Mouse (Mus musculus) brown adipose tissue, adult 24 weeks (tissue): Measurements from ENCODE around the gene Tgm1. TPM values are rescaled to one million over a fixed set of nuclear protein-coding genes. Genes with fewer than 3 reads are reported as not detected.

Experiments
- H3K27ac ChIP-seq: fragments of 200-500 bp; replicated peaks from 2 replicates; pipeline ENCODE4 v1.5.1; 2012; ENCODE audit warnings: low read depth, mild to moderate bottlenecking, low read length
- H3K4me1 ChIP-seq: fragments of 200-500 bp; 2 replicates; pipeline ENCODE4 v1.6.1; 2012; ENCODE audit warnings: low read length, mixed read lengths; ENCODE audit not compliant: control insufficient read depth, insufficient read depth, insufficient read length
- H3K4me3 ChIP-seq: fragments of 200-500 bp; 2 replicates; pipeline ENCODE4 v1.5.1; 2012; ENCODE audit warnings: low read depth, mild to moderate bottlenecking, low read length, moderate library complexity; ENCODE audit not compliant: insufficient read depth
- polyA plus RNA-seq: library from polyadenylated mRNA; stranded (reverse); fragments of >200 nt; gene quantifications from 2 replicates; pipeline ENCODE4 v1.2.4, GENCODE M21; 2012; ENCODE audit not compliant: missing spikeins, insufficient read depth, insufficient read length

Tgm1 gene
- polyA plus RNA-seq, 1 experiment, result not detected

GRCm38 (mm10) chr14:55671833-55672740 lies 41.6 kb downstream of the Tgm1 start, which contains the start of the genes Gmpr2 and Nedd8:
Gene Gmpr2 (plus strand): TSS chr14:55671941.
Gene Nedd8 (minus strand): TSS chr14:55672124.
- peak within 1 kb of the TSS; percentile 99 for H3K27ac ChIP-seq
- H3K4me1 ChIP-seq, result peaks cover 4% of the 10 kb centered on the region; the same call in 1 of the 2 replicates
- H3K4me3 ChIP-seq, result peak within 1 kb of the TSS; percentile 92

DNA sequence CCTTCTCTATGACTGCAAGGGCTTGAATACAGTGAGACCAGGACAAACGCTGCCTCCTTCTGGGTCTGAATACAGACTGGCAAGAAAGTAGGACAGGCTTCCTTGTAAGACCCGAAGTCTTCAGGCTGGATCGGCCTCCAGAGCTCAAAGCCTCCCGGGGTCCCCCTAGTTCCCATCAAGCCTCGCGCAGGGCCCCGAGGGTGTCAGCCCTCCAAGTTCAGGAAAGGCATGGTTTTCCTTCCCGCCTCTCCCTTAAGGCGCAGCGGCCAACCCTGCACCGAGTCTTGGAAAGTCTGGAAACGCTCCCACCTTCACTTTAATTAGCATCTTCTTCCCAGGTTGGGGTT lies 42.3 kb downstream of the Tgm1 start:
- peak overlapping the region; percentile 92 for H3K4me3 ChIP-seq
- peak overlapping the region; percentile 99; the same call in 1 of the 2 replicates for H3K27ac ChIP-seq
- peaks cover 4% of the 10 kb centered on the region; the same call in 1 of the 2 replicates for H3K4me1 ChIP-seq

DNA sequence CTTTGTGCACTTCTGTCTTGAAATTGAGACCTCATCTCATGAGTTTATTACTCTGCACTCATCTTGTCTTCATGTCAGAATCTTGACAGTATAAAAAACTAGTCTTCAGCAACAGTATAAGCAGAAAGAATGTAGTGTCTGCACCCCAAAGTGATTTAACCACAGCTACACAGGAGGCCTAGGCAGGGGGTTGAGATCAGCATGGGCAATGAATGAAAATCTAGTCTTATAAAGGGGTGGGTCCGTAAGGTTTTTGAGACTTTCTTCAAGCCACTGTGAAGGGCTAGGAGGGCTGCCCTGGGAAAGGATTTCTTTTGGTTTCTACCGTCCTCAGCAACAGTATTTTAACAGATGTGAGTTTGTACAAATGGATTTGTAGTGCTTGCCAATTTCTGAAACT lies 53.1 kb downstream of the Tgm1 start:
- Histone ChIP-seq H3K4me1 (peaks cover 3% of the 10 kb centered on the region; the same call in 1 of the 2 replicates), H3K4me3 (0 out of 2 replicates have a peak overlapping the region, but pooled peaks have one; percentile 94), H3K27ac (no peak overlapping the region)

DNA sequence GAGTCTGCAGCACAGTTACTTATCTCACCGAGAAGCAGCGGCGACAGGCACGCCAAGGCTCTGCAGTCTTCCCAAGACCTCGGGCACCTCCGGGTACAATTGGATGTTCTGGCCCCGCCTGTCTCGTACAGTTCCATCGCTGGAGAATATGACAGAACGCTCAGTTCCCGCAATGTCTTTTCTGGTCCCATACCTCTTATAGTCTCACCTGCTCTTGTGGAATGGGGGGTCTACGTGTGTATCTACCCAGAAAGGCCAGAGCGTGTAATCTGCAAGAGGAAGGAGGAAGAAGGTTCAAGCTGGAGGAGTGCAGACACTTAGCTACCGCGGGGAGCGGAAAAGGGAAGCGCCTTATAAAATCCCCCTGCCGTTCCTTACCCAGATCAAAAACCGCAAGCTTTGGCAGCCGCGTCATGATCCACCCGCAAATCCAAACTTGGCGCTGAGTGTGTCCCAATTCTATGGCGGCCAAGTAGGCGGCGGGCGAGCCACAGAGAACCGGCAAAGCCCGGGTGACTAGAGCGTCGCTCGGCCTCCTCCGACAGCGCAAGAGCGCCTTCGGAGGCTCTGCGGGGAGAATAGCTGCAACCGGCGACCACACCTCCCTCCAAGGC lies 53.7 kb downstream of the Tgm1 start, which contains the start of gene Mdp1:
Gene Mdp1 (minus strand): TSS at position 549 of the 614 bp plus-strand sequence.
- peak within 1 kb of the TSS; percentile 37 for H3K27ac ChIP-seq
- peak within 1 kb of the TSS; percentile 94 for H3K4me3 ChIP-seq
- peaks cover 3% of the 10 kb centered on the region; the same call in 1 of the 2 replicates for H3K4me1 ChIP-seq

GRCm38 (mm10) chr14:55658011-55658410 lies 55.7 kb downstream of the Tgm1 start:
- no peak overlapping the region for H3K4me3 ChIP-seq
- no peak overlapping the region for H3K27ac ChIP-seq
- peaks cover 3% of the 10 kb centered on the region; the same call in 1 of the 2 replicates for H3K4me1 ChIP-seq

GRCm38 (mm10) chr14:55656935-55657334 lies 56.8 kb downstream of the Tgm1 start:
- Histone ChIP-seq H3K4me1 (peaks cover 3% of the 10 kb centered on the region; the same call in 1 of the 2 replicates), H3K4me3 (no peak overlapping the region), H3K27ac (no peak overlapping the region)

GRCm38 (mm10) chr14:55651528-55651927 lies 62.2 kb downstream of the Tgm1 start:
- H3K4me1 ChIP-seq, result no peaks in the 10 kb centered on the region
- H3K27ac ChIP-seq, result no peak overlapping the region
- no peak overlapping the region for H3K4me3 ChIP-seq

Other genes starting within 250 kb of the Tgm1 start
- 176 and 206 TPM in 2 replicates for gene Dhrs4, start 235.2 kb downstream of the Tgm1 start, polyA plus RNA-seq
- 0.48 and 0.54 TPM in 2 replicates for gene Carmil3, start 223.3 kb downstream of the Tgm1 start, polyA plus RNA-seq
- gene Cpne6, start 203.5 kb downstream of the Tgm1 start, polyA plus RNA-seq, result not detected in 2 replicates
- gene Nrl, start 188.9 kb downstream of the Tgm1 start, polyA plus RNA-seq, result not detected in 2 replicates
- gene Pck2, start 173.7 kb downstream of the Tgm1 start, polyA plus RNA-seq, result 5.0 and 10.3 TPM in 2 replicates
- 45.4 and 56.7 TPM in 2 replicates for gene Dcaf11, start 153.9 kb downstream of the Tgm1 start, polyA plus RNA-seq
- not detected in 2 replicates for gene A730061H03Rik, start 153.5 kb downstream of the Tgm1 start, polyA plus RNA-seq
- 4.7 and 5.4 TPM in 2 replicates for gene Fitm1, start 138.3 kb downstream of the Tgm1 start, polyA plus RNA-seq
- gene Psme1, start 135.8 kb downstream of the Tgm1 start, polyA plus RNA-seq, result 191 and 217 TPM in 2 replicates
- gene Emc9, start 128.6 kb downstream of the Tgm1 start, polyA plus RNA-seq, result 42.1 and 45.5 TPM in 2 replicates
- gene Psme2, start 122.8 kb downstream of the Tgm1 start, polyA plus RNA-seq, result 248 and 256 TPM in 2 replicates
- 11.1 and 12.0 TPM in 2 replicates for gene Rnf31, start 122.2 kb downstream of the Tgm1 start, polyA plus RNA-seq
- 4.8 and 7.4 TPM in 2 replicates for gene Irf9, start 110.4 kb downstream of the Tgm1 start, polyA plus RNA-seq
- not detected in 2 replicates for gene Rec8, start 95.9 kb downstream of the Tgm1 start, polyA plus RNA-seq
- 25.0 and 31.0 TPM in 2 replicates for gene Ipo4, start 78.0 kb downstream of the Tgm1 start, polyA plus RNA-seq
- gene Gm49378, start 76.0 kb downstream of the Tgm1 start, polyA plus RNA-seq, result 2.7 and 3.4 TPM in 2 replicates
- 21.6 and 26.6 TPM in 2 replicates for gene Tm9sf1, start 70.1 kb downstream of the Tgm1 start, polyA plus RNA-seq
- not detected in 2 replicates for gene Tssk4, start 63.7 kb downstream of the Tgm1 start, polyA plus RNA-seq
- gene Mdp1, start 53.4 kb downstream of the Tgm1 start, polyA plus RNA-seq, result 29.0 and 33.3 TPM in 2 replicates
- gene Gmpr2, start 42.0 kb downstream of the Tgm1 start, polyA plus RNA-seq, result 19.8 and 20.3 TPM in 2 replicates
- 243 and 245 TPM in 2 replicates for gene Nedd8, start 41.8 kb downstream of the Tgm1 start, polyA plus RNA-seq
- gene Tinf2, start 32.1 kb downstream of the Tgm1 start, polyA plus RNA-seq, result 8.2 and 9.2 TPM in 2 replicates
- gene Rabggta, start 8.3 kb upstream of the Tgm1 start, polyA plus RNA-seq, result 8.9 and 10.1 TPM in 2 replicates
- 58.8 and 101 TPM in 2 replicates for gene Dhrs1, start 31.8 kb upstream of the Tgm1 start, polyA plus RNA-seq
- gene Nop9, start 31.8 kb upstream of the Tgm1 start, polyA plus RNA-seq, result 4.8 and 5.5 TPM in 2 replicates
- gene Cideb, start 44.5 kb upstream of the Tgm1 start, polyA plus RNA-seq, result 16.3 and 27.9 TPM in 2 replicates
- gene Ltb4r2, start 47.5 kb upstream of the Tgm1 start, polyA plus RNA-seq, result not detected in 2 replicates
- not detected in 2 replicates for gene Ltb4r1, start 52.0 kb upstream of the Tgm1 start, polyA plus RNA-seq
- 4.1 and 6.3 TPM in 2 replicates for gene Adcy4, start 70.2 kb upstream of the Tgm1 start, polyA plus RNA-seq
- 3.7 and 5.0 TPM in 2 replicates for gene Ripk3, start 74.9 kb upstream of the Tgm1 start, polyA plus RNA-seq
- gene Nfatc4, start 109.2 kb upstream of the Tgm1 start, polyA plus RNA-seq, result 1.5 and 1.8 TPM in 2 replicates
- gene Nynrin, start 140.1 kb upstream of the Tgm1 start, polyA plus RNA-seq, result 0.87 and 1.0 TPM in 2 replicates
- gene Cbln3, start 170.5 kb upstream of the Tgm1 start, polyA plus RNA-seq, result not detected in 2 replicates
- 4.2 and 5.5 TPM in 2 replicates for gene Khnyn, start 171.0 kb upstream of the Tgm1 start, polyA plus RNA-seq
- gene Sdr39u1, start 186.4 kb upstream of the Tgm1 start, polyA plus RNA-seq, result 134 and 149 TPM in 2 replicates
- 6.1 and 8.2 TPM in 2 replicates for gene Cma1, start 230.7 kb upstream of the Tgm1 start, polyA plus RNA-seq
- not detected in 2 replicates for gene Cma2, start 237.1 kb upstream of the Tgm1 start, polyA plus RNA-seq